Comparison of ENCODE assay signal across 7 mouse cellular contexts in genomic region chr11:120712771-120713568, GRCm38 (mm10). TPM values are rescaled to one million over a fixed set of nuclear protein-coding genes. Genes with fewer than 3 reads are reported as not detected.
DNase-seq lines count a peak whose midpoint lies in the region; ATAC-seq and TF ChIP-seq lines count a peak whose summit lies in the region.

No protein-coding gene starts in this region.

- ATAC-seq in CD4-positive, CD25-positive, alpha-beta regulatory T cell, adult 4 months = peak; percentile 10
- peak; percentile 40 for ATAC-seq in lung, postnatal 0 days

- peak; percentile 89 for TF ChIP-seq CTCF in lung, postnatal 0 days (IDR thresholded peaks at IDR 0.05)

- peak overlapping the region; percentile 27 for H3K9ac ChIP-seq in lung, postnatal 0 days (replicated peaks; ENCODE audit: low read depth)

- peak; percentile 58 for DNase-seq in MN1 (ENCODE audit: low spot score)
- peak; percentile 64 for DNase-seq in embryo, embryonic 10 days (ENCODE audit: low spot score)
- peak; percentile 93 for DNase-seq in heart, embryonic 10.5 days (ENCODE audit: low spot score)
- DNase-seq in kidney, adult 8-10 months = peak; percentile 41 to 51
- DNase-seq in lung, postnatal 0 days (ENCODE audit: low spot score) = peak; percentile 73
- peak; percentile 82 for DNase-seq in retina, embryonic 14.5 days (ENCODE audit: low spot score)

- H3K36me3 ChIP-seq in heart, embryonic 10.5 days = peaks cover 52% of the 10 kb centered on the region
- peaks cover 2% of the 10 kb centered on the region; the same call in 1 of the 2 replicates for H3K36me3 ChIP-seq in lung, postnatal 0 days (ENCODE audit: insufficient read depth, low read length)

- 0 out of 2 replicates have a peak, but pooled peaks cover 6% of the 10 kb centered on the region for H3K27me3 ChIP-seq in heart, embryonic 10.5 days (ENCODE audit: insufficient read depth, poor library complexity, severe bottlenecking)
- no peaks in the 10 kb centered on the region for H3K27me3 ChIP-seq in lung, postnatal 0 days (replicated peaks; ENCODE audit: insufficient read depth, low read length)

- under 1% methylated on average over 38 of the region's 38 CpGs for WGBS in heart, embryonic 10.5 days
- 3% methylated on average over 34 of the region's 38 CpGs for WGBS in lung, postnatal 0 days

- no peaks in the 10 kb centered on the region for H3K9me3 ChIP-seq in heart, embryonic 10.5 days
- H3K9me3 ChIP-seq in lung, postnatal 0 days (ENCODE audit: low read length) = no peaks in the 10 kb centered on the region

- H3K4me1 ChIP-seq in heart, embryonic 10.5 days = peaks cover 39% of the 10 kb centered on the region
- peaks cover 9% of the 10 kb centered on the region; the same call in 1 of the 2 replicates for H3K4me1 ChIP-seq in lung, postnatal 0 days (ENCODE audit: insufficient read depth, low read depth, low read length)

- H3K4me2 ChIP-seq in lung, postnatal 0 days (replicated peaks; ENCODE audit: low read depth, low read length) = peak overlapping the region; percentile 91

- peak overlapping the region; percentile 85 for H3K27ac ChIP-seq in heart, embryonic 10.5 days
- H3K27ac ChIP-seq in lung, postnatal 0 days (ENCODE audit: low read length) = peak overlapping the region; percentile 78

- TF ChIP-seq EP300 in lung, postnatal 0 days (IDR thresholded peaks at IDR 0.05) = no peak

- H3K4me3 ChIP-seq in heart, embryonic 10.5 days = peak overlapping the region; percentile 75
- H3K4me3 ChIP-seq in lung, postnatal 0 days (ENCODE audit: low read depth, low read length) = peak overlapping the region; percentile 50

RNA-seq across cellular contexts. Expression of gene Cenpx, which starts 0.6 kb away (rescaled TPM):
- polyA plus RNA-seq in CD4-positive, CD25-positive, alpha-beta regulatory T cell, adult 4 months (2017; shearing (Covaris generic)) = 100 to 1,000 TPM; 152 to 156 TPM
- 124 and 136 TPM in 2 replicates for polyA plus RNA-seq in heart, embryonic 10.5 days (2016; fragmentation: Nextera tagmentation; extraction: Ambion mirVana)
- 102 and 112 TPM in 2 replicates for polyA plus RNA-seq in lung, postnatal 0 days (2015; fragmentation: Nextera tagmentation; extraction: Ambion mirVana)

RNA-seq across cellular contexts. Expression of gene Lrrc45, which starts 0.8 kb away (rescaled TPM):
- polyA plus RNA-seq in CD4-positive, CD25-positive, alpha-beta regulatory T cell, adult 4 months (2017; shearing (Covaris generic)) = 10 to 100 TPM; 26.8 to 34.4 TPM
- polyA plus RNA-seq in heart, embryonic 10.5 days (2016; fragmentation: Nextera tagmentation; extraction: Ambion mirVana) = 31.7 and 43.6 TPM in 2 replicates
- 37.3 and 41.4 TPM in 2 replicates for polyA plus RNA-seq in lung, postnatal 0 days (2015; fragmentation: Nextera tagmentation; extraction: Ambion mirVana)

RNA-seq across cellular contexts. Expression of gene Rac3, which starts 8.3 kb away (rescaled TPM):
- polyA plus RNA-seq in CD4-positive, CD25-positive, alpha-beta regulatory T cell, adult 4 months (2017; shearing (Covaris generic)) = not detected
- 6.9 and 13.8 TPM in 2 replicates for polyA plus RNA-seq in heart, embryonic 10.5 days (2016; fragmentation: Nextera tagmentation; extraction: Ambion mirVana)
- 56.0 and 61.9 TPM in 2 replicates for polyA plus RNA-seq in lung, postnatal 0 days (2015; fragmentation: Nextera tagmentation; extraction: Ambion mirVana)

RNA-seq across cellular contexts. Expression of gene Dcxr, which starts 14.1 kb away (rescaled TPM):
- 10 to 100 TPM; 15.1 to 17.4 TPM for polyA plus RNA-seq in CD4-positive, CD25-positive, alpha-beta regulatory T cell, adult 4 months (2017; shearing (Covaris generic))
- polyA plus RNA-seq in heart, embryonic 10.5 days (2016; fragmentation: Nextera tagmentation; extraction: Ambion mirVana) = 8.8 and 10.6 TPM in 2 replicates
- polyA plus RNA-seq in lung, postnatal 0 days (2015; fragmentation: Nextera tagmentation; extraction: Ambion mirVana) = 344 and 430 TPM in 2 replicates

RNA-seq across cellular contexts. Expression of gene Cbr2, which starts 18.9 kb away (rescaled TPM):
- polyA plus RNA-seq in CD4-positive, CD25-positive, alpha-beta regulatory T cell, adult 4 months (2017; shearing (Covaris generic)) = not detected
- polyA plus RNA-seq in heart, embryonic 10.5 days (2016; fragmentation: Nextera tagmentation; extraction: Ambion mirVana) = 1.1 and 1.3 TPM in 2 replicates
- 4,475 and 4,528 TPM in 2 replicates for polyA plus RNA-seq in lung, postnatal 0 days (2015; fragmentation: Nextera tagmentation; extraction: Ambion mirVana)

Comparison
In these comparisons a context has a peak if more than half of its experiments do, and no peak if none do; other contexts are left out.
1. Peak in every context shown above with its lines: DNase-seq, ATAC-seq, H3K4me3 ChIP-seq and H3K27ac ChIP-seq.